Mouse (Mus musculus): ENCODE results near the gene Ppp1r12b.

GRCm38 (mm10) chr1:134865552-134865951 is 90.2 kb downstream of the Ppp1r12b start:
- TF ChIP-seq CTCF (conservative IDR thresholded peaks at IDR 0.05; ENCODE audit: low read length), result no peak
- no peak for TF ChIP-seq NANOG (IDR thresholded peaks at IDR 0.05; ENCODE audit: borderline replicate concordance, low read length)
